Mouse (Mus musculus) testis, adult 2 months (tissue): ENCODE measurements around the gene Art2b. TPM values are rescaled to one million over a fixed set of nuclear protein-coding genes. Genes with fewer than 3 reads are reported as not detected.

Source experiments
- H3K27ac ChIP-seq: fragments of 200-500 bp; 2 replicates; pipeline ENCODE4 v1.5.1; 2012; ENCODE audit warnings: low read depth, low read length; ENCODE audit not compliant: control insufficient read depth, insufficient read depth
- H3K27me3 ChIP-seq: fragments of 200-500 bp; 2 replicates; pipeline ENCODE4 v1.6.1; 2012; ENCODE audit warnings: mild to moderate bottlenecking, low read length, moderate library complexity; ENCODE audit not compliant: control insufficient read depth, insufficient read depth
- H3K36me3 ChIP-seq: fragments of 200-500 bp; 2 replicates; pipeline ENCODE4 v1.6.1; 2012; ENCODE audit warnings: mild to moderate bottlenecking, low read length; ENCODE audit not compliant: control insufficient read depth, insufficient read depth
- H3K4me1 ChIP-seq: fragments of 200-500 bp; 2 replicates; pipeline ENCODE4 v1.6.1; 2012; ENCODE audit warnings: low read length; ENCODE audit not compliant: control insufficient read depth, insufficient read depth
- H3K4me3 ChIP-seq: fragments of 200-500 bp; 2 replicates; pipeline ENCODE4 v1.5.1; 2012; ENCODE audit warnings: low read depth, mild to moderate bottlenecking, low read length, moderate library complexity, mixed read lengths; ENCODE audit not compliant: control insufficient read depth
- CTCF ChIP-seq: fragments of 200-500 bp; IDR thresholded peaks from 2 replicates; pipeline ENCODE4 v1.5.1; 2012; ENCODE audit warnings: low read depth, mild to moderate bottlenecking, inconsistent platforms, low read length, moderate library complexity; ENCODE audit not compliant: control insufficient read depth, insufficient read depth, insufficient replicate concordance
- POLR2A ChIP-seq: fragments of 200-500 bp; IDR thresholded peaks from 2 replicates; pipeline ENCODE4 v1.6.1; 2012; ENCODE audit warnings: low read depth, mild to moderate bottlenecking, inconsistent platforms, low read length, moderate library complexity; ENCODE audit not compliant: control insufficient read depth
- polyA plus RNA-seq: library from polyadenylated mRNA; depleted of rRNA; stranded (reverse); fragments of >200 nt; gene quantifications from 2 replicates; pipeline ENCODE4 v1.2.3, GENCODE M21; 2012; rRNA removed

Gene Art2b
- polyA plus RNA-seq, 1 experiment = 0.04 TPM

DNA sequence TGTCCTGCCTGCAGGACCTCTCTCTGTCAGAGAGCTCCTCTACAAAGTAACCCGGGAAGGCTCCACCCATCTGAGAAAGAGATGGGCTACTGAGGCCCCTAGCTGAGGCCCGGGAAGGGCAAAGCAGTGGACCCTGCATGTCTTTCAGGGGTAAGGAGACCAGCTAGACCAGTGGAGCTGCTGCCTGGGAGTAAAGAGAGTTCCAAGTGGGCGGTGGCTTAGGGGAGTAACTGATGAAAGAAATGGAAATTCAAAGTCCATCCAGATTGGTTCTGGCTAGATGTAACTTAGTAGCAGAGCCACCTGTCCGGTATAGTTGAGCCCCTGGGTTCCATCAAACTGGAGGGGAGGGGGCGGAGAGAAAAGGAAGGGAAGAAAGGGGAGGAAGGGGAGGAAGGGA is 51.0 kb downstream of the Art2b start:
- no peak overlapping the region for H3K4me3 ChIP-seq
- no peak overlapping the region for H3K27ac ChIP-seq
- no peaks in the 10 kb centered on the region for H3K27me3 ChIP-seq
- TF ChIP-seq POLR2A (no peak), CTCF (no peak)
- no peaks in the 10 kb centered on the region for H3K36me3 ChIP-seq
- 0 out of 2 replicates have a peak, but pooled peaks cover 2% of the 10 kb centered on the region for H3K4me1 ChIP-seq

Other genes with a start within 250 kb of the Art2b start
- 4.9 and 7.9 TPM in 2 replicates for gene Arap1, start 237.5 kb downstream of the Art2b start, polyA plus RNA-seq
- not detected in 2 replicates for gene Gm45837, start 174.7 kb downstream of the Art2b start, polyA plus RNA-seq
- 7.4 and 10.3 TPM in 2 replicates for gene Pde2a, start 163.9 kb downstream of the Art2b start, polyA plus RNA-seq
- gene Clpb, start 78.0 kb upstream of the Art2b start, polyA plus RNA-seq = 866 and 869 TPM in 2 replicates
- gene Phox2a, start 232.7 kb upstream of the Art2b start, polyA plus RNA-seq = 0.14 and 0.16 TPM in 2 replicates